Mouse (Mus musculus): ENCODE results near the gene Gm21518.
"Not testable (repeated sequence)": the region's sequence is repeated elsewhere in the genome, so short reads cannot be mapped to it uniquely, and the experiment has no call there.

Gene Gm21518

DNA sequence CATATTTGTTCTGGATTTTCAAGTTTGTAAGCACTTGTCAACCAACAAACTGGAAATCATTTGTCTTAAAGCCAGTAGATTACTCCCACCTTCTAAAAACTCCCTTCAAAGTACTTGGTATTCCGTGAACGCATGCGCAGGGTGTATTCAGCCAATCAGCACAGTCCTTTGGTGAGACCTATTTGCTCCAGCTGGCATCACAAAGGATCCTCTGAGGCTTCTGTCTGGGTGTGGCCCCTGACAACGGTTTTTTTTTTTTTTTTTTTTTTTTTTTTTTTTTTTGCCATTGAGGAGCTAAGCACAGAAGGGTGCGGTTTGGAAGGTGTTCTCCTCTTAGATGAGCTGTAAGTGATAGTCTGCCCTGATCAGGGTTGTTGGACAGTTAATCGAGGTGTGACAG, at the start of gene Gm21518:
TSS of gene Gm21518 (plus strand) at position 301 of the 400 bp plus-strand sequence.
- not testable (repeated sequence) for DNase-seq (ENCODE audit: extremely low spot score)

Data from embryo, embryonic 9.5 days (tissue).